Mouse (Mus musculus) ES-E14 (cell line): Measurements from ENCODE around the gene Junb.

Experiments
- CHD2 ChIP-seq: IDR thresholded peaks from 2 replicates; pipeline ENCODE4 v1.6.1; 2014; ENCODE audit warnings: mild to moderate bottlenecking, low read depth, low read length, inconsistent platforms
- HCFC1 ChIP-seq: IDR thresholded peaks from 2 replicates; pipeline ENCODE4 v1.6.1; 2012; ENCODE audit warnings: low read length, inconsistent platforms, borderline replicate concordance; ENCODE audit not compliant: insufficient read depth
- MAFK ChIP-seq: IDR thresholded peaks from 2 replicates; pipeline ENCODE4 v1.6.1; 2014; ENCODE audit warnings: mild to moderate bottlenecking, low read depth, low read length, inconsistent platforms; ENCODE audit not compliant: insufficient read depth
- ZC3H11A ChIP-seq: IDR thresholded peaks from 2 replicates; pipeline ENCODE4 v1.6.1; 2012; ENCODE audit warnings: low read depth, mild to moderate bottlenecking, inconsistent platforms, low read length, borderline replicate concordance
- ZNF384 ChIP-seq: IDR thresholded peaks from 2 replicates; pipeline ENCODE4 v1.6.1; 2012; ENCODE audit warnings: low read depth, low read length, inconsistent platforms

DNA sequence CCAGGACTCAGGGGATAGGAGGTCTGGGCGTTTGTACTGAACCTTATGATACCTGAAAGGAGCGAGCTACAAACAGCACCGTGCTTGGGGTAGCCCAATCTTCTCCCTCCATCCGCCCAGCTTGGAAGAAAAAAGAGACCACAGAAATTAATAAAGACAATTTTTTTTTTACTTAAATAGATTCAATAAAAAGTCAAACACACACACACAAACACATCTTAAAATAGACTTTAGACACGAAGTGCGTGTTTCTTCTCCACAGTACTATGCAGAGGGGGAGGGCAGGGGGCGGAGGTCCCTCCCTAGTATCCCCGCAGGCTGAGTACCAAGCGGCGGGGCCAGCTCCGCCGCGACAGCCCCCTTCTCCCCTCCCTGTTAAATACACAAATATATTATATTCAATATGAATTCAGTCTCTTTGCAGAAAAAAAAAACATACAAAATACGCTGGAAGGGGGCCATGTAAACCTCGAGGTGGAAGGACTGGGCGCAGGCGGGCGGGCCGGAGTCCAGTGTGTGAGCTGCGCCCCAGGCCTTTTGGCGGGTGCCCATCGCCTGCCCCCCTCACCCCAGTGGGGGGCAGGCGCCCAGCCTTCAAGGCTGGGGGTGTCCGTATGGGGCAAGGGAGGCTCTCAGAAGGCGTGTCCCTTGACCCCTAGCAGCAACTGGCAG is 1.6 kb downstream of the Junb start:
- TF ChIP-seq ZC3H11A = no peak
- no peak for TF ChIP-seq ZNF384
- no peak for TF ChIP-seq HCFC1
- TF ChIP-seq CHD2 = no peak; the same call in 1 of the 2 replicates
- no peak for TF ChIP-seq MAFK
